Mouse (Mus musculus): ENCODE measurements around the gene Slc35g3.
"Not testable (repeated sequence)": the region's sequence is repeated elsewhere in the genome, so short reads cannot be mapped to it uniquely, and the experiment has no call there.

Gene Slc35g3

DNA sequence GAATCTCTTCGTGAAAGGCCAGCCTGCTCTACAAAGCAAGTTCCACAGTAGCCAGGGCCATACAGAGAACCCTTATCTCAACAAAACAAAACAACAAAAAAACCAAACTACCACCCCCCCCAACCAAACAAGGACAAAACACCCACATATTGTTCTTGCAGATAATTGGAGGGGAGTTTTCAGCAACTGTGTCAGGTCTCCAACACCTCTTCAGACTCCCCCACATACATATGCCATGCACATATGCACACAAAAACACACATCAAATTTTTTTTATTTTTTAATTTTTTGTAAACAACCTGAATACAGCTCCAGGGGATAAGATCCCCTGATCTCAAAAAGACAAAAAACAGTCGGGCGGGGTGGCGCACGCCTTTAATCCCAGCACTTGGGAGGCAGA, 7.5 kb downstream of the Slc35g3 start:
- no peak for DNase-seq (ENCODE audit: low spot score)

DNA sequence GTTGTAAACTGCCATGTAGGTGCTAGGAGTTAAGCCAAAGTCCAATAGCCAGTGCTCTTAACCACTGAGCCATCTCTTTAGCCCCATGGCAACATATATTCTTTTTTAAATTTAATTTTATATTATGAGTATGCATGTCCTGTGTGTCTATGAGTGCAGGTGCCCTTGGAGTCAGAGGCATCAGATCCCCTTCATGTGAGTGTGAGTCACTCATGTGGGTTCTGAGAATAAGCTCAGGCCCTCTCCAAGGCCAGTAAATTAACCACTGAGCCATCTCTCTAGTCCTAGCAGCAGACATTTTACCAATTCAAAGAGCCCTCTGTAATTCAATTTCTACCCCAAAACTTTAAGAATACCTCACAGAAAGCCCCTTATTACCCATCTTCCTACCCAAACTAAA, 9.1 kb downstream of the Slc35g3 start:
- no peak for DNase-seq (ENCODE audit: low spot score)

DNA sequence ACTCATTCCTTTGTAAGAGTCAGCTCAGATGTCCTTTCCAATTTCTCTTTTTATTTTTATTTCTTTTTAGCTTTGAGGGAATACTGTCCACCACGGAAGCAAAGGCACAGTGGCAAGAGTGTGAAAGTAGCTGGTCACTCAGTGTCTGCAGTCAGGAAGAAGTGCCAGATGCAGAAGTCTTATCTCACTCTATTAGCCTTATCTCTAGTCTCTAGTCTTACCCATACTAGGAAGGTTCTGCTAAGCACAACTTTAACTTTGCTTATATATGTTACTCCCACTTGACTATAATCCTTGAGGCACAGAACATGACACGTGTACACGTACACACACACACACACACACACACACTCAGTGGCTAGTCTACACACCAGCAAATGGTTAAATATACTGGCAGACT, 10.1 kb downstream of the Slc35g3 start:
- DNase-seq (ENCODE audit: low spot score), result no peak

DNA sequence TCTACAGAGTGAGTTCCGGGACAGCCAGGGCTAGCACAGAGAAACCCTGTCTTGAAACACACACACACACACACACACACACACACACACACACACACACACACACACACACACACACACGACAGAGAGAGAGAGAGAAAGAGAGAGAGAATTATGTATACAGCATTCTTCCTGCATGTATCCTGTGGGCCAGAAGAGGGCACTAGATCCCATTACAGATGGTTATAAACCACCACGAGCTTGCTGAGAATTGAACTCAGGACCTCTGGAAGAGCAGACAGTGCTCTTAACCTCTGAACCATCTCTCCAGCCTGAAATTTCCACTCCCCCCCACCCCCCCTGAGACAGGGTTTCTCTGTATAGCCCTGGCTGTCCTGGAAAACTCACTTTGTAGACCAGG, 30.4 kb downstream of the Slc35g3 start:
- DNase-seq (ENCODE audit: low spot score), result not testable (repeated sequence)

DNA sequence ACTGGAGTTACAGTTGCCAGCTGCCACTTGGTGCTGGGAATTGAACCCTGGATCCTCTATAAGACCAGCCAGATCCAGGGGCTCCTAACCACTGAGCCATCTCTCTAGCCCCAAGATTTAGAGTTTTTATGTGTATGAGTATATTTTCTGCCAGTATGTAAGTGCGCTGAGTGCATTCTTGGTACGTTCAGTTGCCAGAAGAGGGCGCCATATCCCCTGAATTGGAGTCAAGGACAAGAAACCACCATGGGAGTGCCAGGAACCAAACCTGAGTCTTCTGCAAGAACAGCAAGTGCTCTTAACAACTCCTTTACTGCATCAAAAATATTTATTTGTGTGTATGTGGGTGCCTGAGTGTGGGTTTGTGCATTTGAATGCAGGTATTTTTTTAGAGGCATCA, 32.7 kb downstream of the Slc35g3 start:
- DNase-seq (ENCODE audit: low spot score), result no peak

DNA sequence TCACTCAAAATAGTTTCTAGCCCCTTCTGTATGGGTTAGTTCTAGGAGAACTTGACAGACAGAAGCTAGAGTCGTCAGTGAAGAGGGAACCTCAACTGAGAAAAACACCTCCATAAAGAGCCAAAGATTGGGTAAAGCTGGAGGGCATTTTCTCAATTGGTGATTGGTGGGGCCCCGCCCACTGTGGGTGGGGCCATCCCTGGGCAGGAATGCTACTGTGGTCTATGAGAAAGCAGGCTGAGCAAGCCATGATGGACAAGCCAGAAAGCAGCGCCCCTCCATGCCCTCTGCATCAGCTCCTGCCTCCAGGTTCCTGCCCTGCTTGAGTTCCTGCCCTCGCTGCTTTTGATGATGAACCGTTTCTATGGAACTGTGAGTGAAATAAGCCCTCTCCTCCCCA, 35.8 kb downstream of the Slc35g3 start:
- no peak for DNase-seq (ENCODE audit: low spot score)

DNA sequence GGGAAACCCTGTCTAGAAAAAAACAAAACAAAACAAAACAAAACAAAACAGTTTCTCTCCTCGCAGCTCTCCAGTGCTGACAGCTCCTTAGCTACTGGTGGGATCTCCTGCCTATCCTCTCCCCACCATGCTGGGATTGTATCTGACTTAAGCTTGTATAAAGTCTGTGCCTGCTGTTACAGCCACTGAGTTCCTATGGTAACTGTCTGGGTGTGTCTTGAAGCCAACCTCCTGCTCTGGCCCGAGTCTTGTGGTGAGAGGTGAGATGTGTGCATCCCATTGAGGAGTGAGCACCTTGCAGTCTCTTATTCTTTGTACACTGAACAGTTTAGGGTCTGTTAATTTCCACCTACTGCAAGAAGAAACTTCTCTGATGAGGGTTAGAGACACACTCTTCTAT, 38.7 kb downstream of the Slc35g3 start:
- no peak for DNase-seq (ENCODE audit: low spot score)

DNA sequence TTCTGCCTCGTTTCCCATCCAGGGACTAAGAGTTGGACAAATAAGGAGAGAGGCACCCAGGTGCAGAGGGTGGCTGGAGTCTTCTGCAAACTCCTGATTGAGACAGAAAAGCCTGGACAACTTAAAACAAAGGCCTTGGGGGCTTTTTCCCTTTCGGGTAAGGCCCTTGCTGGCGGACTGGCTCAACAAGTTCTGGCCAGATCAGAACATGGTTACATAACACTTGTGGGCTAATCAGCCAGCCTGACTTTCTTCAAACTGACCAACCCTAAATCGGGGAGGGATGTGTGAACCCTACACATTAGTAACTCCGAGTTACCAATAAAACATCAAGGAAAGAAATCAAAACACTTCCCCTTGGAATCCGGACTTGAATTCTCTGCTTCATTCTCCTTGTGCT, 40.9 kb downstream of the Slc35g3 start:
- no peak for DNase-seq (ENCODE audit: low spot score)

DNA sequence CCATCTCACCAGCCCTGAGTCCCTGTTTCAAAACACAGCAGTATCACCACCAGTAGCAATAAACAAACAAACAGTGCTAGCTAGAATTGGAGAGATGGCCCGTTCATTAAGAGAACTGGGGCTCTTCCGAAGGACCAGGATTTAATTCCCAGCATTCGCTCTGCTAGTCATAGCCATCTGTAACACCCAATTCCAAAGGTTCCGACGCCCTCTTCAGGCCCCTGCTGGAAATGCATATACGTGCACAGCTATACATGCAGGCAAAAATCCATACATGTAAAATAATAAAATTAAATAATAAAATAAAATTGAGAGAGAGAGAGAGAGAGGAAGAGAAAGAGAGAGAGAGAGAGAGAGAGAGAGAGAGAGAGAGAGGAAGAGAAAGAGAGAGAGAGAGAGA, 42.3 kb downstream of the Slc35g3 start:
- DNase-seq (ENCODE audit: low spot score), result no peak

DNA sequence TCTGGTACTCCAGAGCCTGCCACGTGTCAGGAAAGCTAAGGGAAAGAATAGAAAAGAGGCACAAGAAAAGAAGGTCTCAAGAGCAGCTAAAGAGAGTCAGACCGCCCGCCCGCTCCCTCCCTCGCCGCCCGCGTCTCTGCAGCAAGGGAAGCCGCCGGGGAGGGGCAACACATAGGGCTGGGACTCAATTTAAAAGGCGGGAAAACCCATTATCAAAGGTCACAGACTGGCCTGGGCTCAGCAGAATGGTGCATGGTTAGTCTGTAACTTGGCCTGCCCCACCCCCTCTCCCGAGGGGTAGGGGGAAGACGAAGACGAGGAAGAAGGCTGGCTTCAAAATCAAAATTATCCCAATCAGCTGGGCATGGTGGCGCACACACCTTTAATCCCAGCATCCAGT, 43.1 kb downstream of the Slc35g3 start:
- DNase-seq (ENCODE audit: low spot score), result no peak

DNA sequence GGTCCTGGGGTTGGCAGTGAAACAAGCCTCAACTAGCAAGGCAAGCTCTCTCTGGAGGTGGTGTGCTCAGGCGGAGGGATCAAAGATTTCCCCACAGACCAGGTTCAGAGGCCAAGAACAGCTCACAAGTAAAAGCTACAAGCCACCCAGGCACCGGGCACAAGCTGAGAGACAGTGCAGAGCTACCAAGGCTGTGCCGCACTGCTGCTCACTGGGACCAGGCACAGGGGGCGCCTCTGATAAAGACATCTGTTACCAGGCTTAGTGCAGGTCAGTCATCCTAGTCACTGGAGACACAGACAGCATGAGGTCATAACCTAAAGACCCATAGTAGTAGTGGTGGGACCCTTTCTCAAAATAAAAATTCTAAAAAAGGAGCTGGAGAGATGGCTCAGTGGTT, 44.8 kb downstream of the Slc35g3 start:
- no peak for DNase-seq (ENCODE audit: low spot score)

DNA sequence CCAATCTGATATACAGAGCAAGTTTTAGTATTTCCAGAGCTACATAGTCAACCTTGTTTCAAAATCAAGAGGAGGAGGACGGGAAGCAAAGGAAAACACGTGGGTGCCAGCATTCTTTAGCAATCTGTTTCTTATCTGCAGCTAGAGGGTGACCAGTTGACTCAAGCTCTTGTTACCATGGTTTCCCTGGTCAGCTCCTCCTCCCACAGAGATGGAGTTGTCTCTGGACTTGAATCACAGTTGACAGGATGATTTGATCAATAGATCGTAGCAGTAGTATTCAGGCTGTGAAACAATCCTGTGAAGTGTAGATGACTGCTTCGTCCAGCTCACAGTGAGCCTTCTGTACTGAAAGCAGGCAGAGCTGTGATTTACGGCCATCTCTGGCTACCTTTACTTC, 45.8 kb downstream of the Slc35g3 start:
- no peak for DNase-seq (ENCODE audit: low spot score)

DNA sequence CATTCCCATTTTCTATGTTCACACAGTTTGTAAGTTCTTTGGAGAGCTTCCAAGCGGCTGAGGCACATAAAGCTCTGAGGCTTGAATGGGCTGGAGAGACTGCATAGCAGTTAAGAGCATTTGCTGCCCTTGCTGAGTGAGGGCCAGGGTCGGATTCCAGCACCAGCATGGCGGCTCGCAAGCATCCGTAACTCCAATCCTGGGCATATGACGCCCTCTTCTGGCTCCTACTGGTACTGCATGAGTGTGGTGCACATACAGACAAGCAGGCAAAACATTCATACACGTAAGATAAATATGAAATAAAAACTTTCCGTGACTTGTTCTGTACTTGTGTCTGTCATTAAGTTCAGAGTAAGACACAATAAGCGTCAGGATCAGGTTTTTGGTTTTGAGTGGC, 46.3 kb downstream of the Slc35g3 start:
- DNase-seq (ENCODE audit: low spot score), result no peak

DNA sequence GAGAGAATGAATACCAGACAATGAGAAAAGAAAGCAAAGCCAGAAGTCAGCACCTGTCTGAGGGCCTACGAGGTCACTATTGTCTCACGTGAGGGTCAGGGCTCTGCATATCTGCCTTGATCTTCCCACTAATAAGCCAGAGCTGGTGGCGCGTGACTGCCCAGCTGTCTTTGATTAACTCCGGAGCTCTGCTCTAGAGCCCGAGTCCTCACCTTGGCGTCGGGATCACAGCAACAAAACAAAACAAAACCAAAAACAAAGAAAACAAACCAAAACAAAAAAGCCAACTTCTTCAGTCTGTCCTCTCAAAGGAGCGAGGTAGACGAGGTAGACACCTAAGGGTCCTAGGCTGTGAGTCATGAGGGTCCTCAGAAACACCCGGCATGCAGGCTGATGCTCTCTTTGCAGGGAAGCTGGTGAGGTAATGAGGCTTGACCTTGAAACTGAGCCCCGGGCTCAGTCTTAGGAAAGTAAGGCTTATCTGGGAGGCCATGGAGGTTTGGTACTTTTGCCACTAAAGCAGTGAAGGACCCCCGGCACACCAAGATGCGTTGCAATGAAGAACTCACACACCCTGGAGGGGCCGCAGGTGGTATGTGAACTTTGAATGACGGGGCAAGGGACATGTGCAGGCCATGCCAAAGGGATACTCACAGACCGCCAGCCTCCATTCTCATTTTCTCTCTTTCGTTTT, 47.0 kb downstream of the Slc35g3 start:
- no peak for DNase-seq (ENCODE audit: low spot score)

DNA sequence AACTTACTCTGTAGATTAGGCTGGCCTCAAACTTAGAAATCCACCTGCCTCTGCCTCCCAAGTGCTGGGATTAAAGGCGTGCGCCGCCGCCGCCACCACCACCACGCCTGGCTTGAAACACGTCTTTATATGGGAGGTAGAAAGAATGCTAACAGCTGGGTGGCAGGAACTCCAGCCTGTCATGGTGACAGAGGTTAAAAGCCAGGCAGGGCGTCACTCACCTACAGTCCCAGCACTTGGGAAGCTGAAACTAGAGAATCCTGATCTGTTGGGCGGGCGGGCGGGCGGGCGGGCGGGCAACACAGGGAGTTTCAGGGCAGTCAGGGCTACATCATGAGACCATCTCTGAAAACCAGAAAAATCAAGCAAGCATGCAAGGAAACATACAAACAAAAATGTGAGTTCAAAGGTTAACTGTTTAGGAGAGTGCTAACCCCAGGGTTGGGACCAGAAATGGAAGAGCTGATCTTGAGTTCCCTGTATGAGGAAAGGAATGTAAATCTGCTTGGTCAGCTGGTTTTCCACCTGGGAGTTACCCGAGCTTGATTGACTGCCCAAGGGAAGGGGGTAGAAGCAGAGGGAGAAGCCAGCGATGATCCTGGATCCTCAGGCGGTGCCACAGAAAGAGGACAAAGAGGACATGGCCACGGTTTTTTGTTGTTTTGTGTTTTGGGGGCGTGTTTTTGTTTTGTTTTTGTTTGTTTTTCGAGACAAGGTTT, 48.7 kb downstream of the Slc35g3 start:
- no peak for DNase-seq (ENCODE audit: low spot score)

DNA sequence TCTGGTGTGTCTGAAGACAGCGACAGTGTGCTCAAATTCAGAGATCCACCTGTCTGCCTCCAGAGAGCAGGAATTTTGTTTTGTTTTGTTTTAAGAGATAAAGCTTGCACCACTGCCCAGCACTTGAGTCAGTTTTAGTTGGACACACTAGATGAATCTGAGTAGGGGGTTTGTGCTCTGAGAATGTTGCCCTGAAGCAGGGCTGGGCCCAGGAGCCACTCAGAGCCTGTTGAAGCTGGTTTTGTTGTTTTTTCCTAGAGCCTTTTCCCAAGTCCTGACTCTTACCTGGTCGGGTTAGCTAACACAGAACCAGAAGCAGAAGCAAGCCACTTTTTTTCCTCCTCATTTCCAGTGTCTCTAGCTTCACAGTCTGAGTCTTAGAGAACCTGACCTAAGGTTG, 50.7 kb downstream of the Slc35g3 start:
- DNase-seq (ENCODE audit: low spot score), result no peak

DNA sequence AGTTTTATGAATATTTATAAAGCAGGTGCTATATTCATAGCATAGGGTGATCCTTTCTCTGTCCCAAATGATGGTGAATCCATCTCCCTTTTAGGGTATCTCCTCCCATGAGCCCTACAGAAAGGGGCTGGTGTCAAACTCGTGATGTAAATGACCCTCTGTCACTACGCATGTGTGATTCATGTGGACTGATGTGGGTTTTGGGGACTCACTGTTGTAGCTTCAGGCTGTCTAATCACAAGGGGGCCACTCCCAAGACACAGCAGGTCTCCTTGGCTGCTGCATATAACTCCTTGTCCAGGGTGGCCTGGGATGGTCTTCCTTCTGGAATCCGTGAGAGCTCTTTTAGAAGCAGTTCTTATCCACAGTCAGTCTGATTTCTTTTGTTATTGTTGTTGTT, 51.3 kb downstream of the Slc35g3 start:
- no peak for DNase-seq (ENCODE audit: low spot score)
